Mouse (Mus musculus) cerebellum, adult 8-10 months (tissue): ENCODE data around the gene Ptdss2.

Source experiments
- DNase-seq: peaks from one replicate; pipeline ENCODE4 v3.0.0; 2022

The Ptdss2 gene

GRCm38 (mm10) chr7:141122689-141123516 is 721 bp downstream of the Ptdss2 start:
- peak; percentile 91 for DNase-seq

- DNase-seq = no peak
Observed at GRCm38 (mm10) chr7:141123517-141123856, 1.3 kb downstream of the Ptdss2 start.

- peak; percentile 84 for DNase-seq
Observed at GRCm38 (mm10) chr7:141131024-141131820, 9.0 kb downstream of the Ptdss2 start.

- no peak for DNase-seq
Observed at GRCm38 (mm10) chr7:141131904-141132755, 9.9 kb downstream of the Ptdss2 start.

DNA sequence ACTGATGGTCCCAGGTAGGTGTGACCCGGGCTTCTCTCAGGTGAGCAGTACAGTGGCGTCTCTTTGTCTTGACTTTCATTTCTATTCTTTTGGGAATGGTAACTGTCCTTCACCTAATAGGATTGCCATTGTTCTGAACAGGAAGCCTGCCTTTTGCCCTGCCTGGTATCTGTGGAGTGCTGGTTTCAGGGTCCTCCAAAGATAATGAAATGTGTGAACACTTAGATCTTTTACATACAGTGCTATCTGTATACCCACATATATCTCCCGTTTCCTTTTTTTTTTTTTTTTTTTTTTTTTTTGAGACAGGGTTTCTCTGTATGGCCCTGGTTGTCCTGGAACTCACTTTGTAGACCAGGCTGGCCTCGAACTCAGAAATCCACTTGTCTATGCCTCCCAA is 19.1 kb downstream of the Ptdss2 start:
- no peak for DNase-seq

GRCm38 (mm10) chr7:141143112-141143511 is 20.9 kb downstream of the Ptdss2 start:
- no peak for DNase-seq

DNA sequence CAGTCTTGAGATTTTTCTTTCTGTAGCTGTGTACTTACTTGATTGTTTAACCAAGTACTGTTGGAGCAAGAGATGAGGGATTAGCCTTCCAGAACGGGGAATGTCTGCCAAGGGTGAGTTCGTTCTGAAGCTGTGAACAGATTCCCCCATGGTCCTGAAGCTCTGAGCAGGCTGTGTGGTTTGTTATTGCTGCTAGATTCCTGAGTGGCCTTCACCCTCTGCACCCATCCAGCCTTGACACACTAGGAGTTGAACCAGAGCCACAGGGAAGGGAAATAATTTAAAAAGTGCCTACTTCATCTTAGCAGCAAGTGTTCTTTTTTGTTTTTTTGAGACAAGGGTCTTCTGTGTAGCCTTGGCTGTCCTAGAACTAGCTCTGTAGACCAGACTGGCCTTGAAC is 21.7 kb downstream of the Ptdss2 start:
- no peak for DNase-seq

DNA sequence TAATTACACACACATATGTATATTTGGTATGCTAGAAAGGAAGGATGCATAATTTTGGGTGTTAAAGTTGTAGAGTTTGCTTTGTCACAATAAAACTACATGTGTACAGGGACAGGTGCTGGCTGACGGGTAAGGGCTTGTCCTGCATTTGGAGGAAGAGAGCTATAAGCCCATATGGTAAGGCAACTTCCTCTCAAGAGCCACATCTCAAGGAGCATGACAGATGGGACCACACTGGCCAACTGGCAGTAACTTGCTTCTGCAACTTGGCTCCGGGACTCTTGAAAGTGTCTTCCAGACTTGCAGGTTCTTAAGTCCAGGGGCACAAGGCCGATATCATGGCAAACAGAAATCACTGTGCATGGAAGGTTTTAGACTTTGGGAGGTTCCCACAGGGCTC is 22.5 kb downstream of the Ptdss2 start:
- DNase-seq = no peak

DNA sequence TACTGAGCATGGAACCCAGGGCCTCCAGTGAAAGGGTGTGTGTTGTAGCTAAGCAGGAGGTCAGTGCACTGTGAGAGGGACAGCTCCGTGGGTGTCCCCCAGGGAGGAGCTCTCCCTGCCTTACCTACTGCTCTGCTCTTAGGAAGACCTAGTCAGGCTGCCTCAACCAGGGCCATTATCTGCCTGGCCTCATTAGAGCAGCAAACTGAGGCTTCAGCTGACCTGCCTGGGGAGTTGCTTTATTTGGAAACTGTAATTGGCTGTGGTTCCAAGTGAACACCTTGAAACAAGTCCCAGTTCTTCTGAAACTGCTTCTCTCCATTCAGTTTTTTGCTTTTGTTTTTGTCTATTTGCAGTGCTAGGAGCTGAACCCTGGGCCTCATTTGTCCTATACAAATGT is 23.2 kb downstream of the Ptdss2 start:
- DNase-seq = no peak

DNA sequence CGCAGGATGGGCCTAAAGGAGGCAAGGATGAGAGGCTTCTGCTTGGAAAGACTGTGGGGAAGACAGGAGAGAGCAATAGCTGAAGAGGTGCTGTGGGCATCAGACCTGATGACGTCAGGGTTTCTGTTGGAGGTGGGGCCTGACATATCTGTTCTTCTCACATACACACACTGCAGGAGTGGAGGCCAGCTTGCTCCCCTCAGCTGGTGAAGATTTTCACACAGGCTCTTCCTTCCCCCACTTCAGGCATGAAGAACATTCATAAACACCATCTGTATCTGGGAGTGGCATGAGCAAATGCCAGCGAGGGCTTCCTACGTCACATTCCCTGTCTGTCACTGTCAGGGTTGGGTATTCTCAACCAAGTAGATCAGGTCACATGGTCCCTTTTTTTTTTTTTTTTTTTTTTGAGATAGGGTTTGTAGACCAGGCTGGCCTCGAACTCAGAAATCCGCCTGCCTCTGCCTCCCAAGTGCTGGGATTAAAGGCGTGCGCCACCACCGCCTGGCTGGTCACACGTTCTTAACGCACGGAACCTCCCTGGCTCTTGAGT is 23.9 kb downstream of the Ptdss2 start:
- DNase-seq = no peak

DNA sequence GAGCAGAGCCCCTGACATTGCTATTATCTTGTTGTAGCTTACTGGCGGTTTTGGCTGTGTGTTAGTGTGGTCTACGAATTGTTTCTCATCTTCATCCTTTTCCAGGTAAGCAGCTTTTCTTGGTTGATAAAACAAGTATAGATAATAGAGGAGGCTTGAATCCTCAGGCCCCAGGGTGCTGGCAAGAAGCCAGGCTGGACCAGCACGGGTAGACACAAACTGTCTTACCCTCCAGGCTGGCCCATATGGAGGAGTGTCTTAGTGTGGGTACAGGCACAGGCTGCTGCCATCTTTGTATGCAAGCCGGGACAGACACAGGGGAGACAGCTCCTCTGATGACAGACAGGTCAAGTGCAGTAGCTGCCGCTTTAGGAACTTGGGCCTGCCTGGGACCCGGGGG is 24.9 kb downstream of the Ptdss2 start:
- no peak for DNase-seq

GRCm38 (mm10) chr7:141148639-141149038 is 26.5 kb downstream of the Ptdss2 start:
- DNase-seq = no peak

DNA sequence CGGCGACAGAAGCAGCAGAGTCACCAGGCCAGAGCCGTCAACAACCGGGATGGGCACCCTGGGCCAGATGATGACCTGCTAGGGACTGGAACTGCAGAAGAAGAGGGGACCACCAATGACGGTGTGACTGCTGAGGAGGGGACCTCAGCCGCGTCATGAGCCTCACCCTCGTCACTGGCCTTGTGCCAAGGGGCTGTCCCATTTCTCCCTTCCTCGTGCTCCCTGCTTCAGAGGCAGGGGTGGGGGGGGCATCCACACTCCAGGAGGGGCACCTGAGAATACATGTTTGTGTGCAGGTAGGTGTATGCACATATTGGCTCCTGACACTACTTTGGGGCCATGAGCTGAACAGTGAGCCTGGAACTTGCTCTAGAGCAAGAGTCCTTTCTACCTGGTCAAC is 33.2 kb downstream of the Ptdss2 start:
- DNase-seq = no peak

DNA sequence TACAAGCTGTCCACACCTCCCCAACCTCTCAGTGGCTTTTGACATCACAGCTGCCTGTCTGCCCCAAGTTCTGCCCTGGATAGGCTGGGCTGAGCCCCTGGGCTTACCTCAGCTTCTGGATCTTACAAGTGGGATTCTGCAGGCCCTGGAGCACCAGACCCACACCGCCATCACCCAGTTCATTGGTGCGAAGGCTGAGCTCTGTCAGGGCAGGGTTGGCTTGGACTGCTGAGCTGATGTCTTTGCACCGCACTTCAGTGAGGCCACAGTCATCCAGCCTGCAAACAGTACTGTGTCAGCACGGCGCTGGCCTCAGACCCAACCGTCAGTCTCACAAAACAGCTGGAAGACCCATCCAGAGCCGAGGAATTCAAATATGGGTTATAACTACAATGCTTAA is 42.2 kb downstream of the Ptdss2 start:
- DNase-seq = no peak

DNA sequence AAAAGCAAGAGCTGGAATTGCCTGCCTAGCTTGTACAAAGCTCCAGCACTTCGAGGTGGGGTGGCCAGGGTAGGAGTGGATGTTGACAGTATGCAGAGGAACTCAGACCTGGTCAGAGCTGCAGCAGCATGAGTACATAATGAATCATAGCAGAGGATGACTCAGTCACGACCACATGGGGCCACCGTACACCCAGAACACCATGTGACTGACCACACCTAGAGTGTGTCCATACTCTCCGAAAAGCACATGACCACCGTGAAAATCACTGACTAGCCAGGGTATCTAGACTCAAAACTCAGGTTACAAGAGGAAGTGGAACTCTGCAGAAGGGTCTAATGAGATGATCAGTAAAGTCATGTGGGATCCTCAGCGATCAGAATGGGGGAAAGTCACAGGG is 42.7 kb downstream of the Ptdss2 start:
- DNase-seq = no peak

DNA sequence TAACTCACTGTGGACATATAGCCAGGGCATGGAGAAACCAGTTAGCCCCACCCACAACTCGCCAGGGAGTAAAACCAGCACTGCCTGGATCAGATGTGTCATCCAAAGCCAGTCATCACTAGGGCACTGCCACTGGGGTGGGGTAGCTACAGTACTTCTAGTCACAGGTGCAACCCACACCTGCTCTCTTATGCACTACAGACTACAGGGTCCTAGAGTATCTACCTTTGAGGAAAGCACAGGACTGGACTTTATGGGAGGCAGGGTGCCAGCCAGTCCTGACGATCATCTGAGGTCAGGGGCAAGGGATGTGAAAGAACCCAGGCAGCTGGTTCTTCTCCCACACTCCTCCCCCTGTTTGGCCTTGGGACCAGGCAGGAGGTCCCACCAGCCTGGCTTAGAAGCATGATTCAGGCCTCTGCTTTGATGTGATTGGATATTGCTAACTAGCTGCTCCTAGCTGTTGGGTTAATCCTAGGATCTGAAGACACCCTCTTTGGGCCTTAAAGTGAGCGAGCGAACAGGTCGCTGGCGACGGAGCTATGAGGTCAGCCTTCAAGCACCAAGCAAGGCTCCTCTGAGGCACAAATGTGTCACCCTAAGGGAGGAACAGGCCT is 45.8 kb downstream of the Ptdss2 start:
- DNase-seq = no peak

- no peak for DNase-seq
Observed at GRCm38 (mm10) chr7:141168518-141168953, 46.4 kb downstream of the Ptdss2 start.

DNA sequence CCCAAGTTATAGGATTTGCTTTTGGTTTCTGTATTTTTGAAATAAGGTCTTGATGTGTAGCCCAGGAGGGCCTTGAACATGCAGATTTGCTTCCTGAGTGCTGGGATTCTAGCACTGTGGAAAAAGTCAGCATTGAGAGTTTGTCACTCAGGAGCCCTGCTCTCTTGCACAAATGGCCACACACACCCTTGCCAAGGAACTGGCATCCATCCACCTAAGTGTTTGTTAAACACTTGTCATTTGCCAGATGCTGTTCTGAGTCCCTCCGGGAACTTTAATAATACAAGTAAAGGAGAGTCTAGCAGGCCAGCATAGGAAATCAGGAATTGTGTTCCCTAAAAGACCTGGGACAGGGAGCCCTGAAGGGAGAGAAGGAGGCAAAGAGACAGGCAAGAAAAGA is 47.1 kb downstream of the Ptdss2 start:
- DNase-seq = no peak

DNA sequence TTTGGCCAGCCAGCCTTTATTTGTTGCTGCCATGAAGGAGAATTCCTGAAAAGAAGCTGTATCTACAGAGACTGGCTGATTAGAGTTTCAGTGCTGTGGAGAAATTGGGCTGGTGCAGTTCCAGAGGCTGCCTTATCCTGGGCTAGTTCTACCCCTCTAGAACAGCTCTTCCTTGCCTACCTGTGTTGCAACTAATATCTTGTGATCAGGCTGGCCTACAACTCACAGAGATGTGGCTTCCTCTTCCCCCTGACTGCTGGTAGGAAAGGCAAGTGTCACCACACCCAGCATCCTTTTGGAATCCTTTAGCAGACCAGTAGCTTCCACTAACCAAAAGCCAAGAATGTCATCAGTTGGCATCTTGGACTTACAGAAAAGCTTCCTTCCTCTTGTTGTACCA is 47.7 kb downstream of the Ptdss2 start:
- no peak for DNase-seq

GRCm38 (mm10) chr7:141172116-141173006 is 50.2 kb downstream of the Ptdss2 start, which contains the start of gene Rnh1:
Gene Rnh1 (minus strand): TSS chr7:141172857.
- peak; percentile 88 for DNase-seq

DNA sequence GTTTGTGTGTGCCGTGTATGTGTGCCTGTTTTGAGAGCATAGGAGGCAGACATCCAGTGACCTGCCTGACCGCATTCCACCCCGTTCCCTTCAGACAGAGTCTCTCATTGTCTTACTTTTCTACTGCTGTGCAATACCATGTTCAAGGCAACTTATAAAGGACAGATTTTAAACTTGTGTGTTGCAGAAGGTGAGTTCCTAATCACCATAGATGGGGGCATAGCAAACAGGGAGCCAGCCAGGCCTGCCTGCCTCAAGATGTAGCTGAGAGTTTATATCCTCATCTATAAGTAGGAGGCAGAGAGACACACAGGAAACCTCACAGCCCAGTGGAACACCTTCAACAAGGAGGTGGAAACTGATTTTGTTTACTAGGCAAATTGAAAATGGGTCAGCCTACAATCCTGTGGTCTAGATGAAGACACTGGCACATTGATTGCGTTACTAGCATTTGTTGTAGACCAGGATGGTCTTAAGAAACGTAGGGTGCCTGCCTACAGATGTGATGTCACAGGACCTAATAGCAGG is 51.2 kb downstream of the Ptdss2 start:
- DNase-seq = no peak
